Mouse (Mus musculus) kidney, adult 18-20 months (tissue): ENCODE data around the gene Cxcr1.

Source experiments
- DNase-seq: peaks from one replicate; pipeline ENCODE4 v3.0.0; 2021

Gene Cxcr1

GRCm38 (mm10) chr1:74194445-74194844 is at the start of gene Cxcr1:
TSS of gene Cxcr1 (minus strand) at chr1:74194631.
- DNase-seq = no peak

GRCm38 (mm10) chr1:74240832-74241231 is 46.4 kb upstream of the Cxcr1 start:
- DNase-seq = no peak

- no peak for DNase-seq
Observed at GRCm38 (mm10) chr1:74240311-74240710, 45.9 kb upstream of the Cxcr1 start.

GRCm38 (mm10) chr1:74239618-74240017 is 45.2 kb upstream of the Cxcr1 start:
- DNase-seq = no peak

GRCm38 (mm10) chr1:74239162-74239561 is 44.7 kb upstream of the Cxcr1 start:
- DNase-seq = no peak

- no peak for DNase-seq
Observed at GRCm38 (mm10) chr1:74238136-74238535, 43.7 kb upstream of the Cxcr1 start.

GRCm38 (mm10) chr1:74237671-74238070 is 43.2 kb upstream of the Cxcr1 start:
- DNase-seq = no peak

- peak; percentile 59 for DNase-seq
Observed at GRCm38 (mm10) chr1:74236590-74237317, 42.3 kb upstream of the Cxcr1 start.

GRCm38 (mm10) chr1:74235938-74236589 is 41.6 kb upstream of the Cxcr1 start, which contains the start of gene Arpc2:
TSS of gene Arpc2 (plus strand) at chr1:74236084.
- DNase-seq = peak; percentile 98

- DNase-seq = no peak
Observed at GRCm38 (mm10) chr1:74230992-74231391, 36.6 kb upstream of the Cxcr1 start.

GRCm38 (mm10) chr1:74229942-74230341 is 35.5 kb upstream of the Cxcr1 start:
- DNase-seq = no peak

GRCm38 (mm10) chr1:74227317-74227716 is 32.9 kb upstream of the Cxcr1 start:
- peak; percentile 60 for DNase-seq

GRCm38 (mm10) chr1:74219922-74220321 is 25.5 kb upstream of the Cxcr1 start:
- no peak for DNase-seq

GRCm38 (mm10) chr1:74208941-74209340 is 14.5 kb upstream of the Cxcr1 start:
- no peak for DNase-seq

GRCm38 (mm10) chr1:74207906-74208305 is 13.5 kb upstream of the Cxcr1 start:
- no peak for DNase-seq

GRCm38 (mm10) chr1:74206642-74207041 is 12.2 kb upstream of the Cxcr1 start:
- DNase-seq = no peak

- DNase-seq = peak; percentile 42
Observed at GRCm38 (mm10) chr1:74205881-74206280, 11.4 kb upstream of the Cxcr1 start.

- no peak for DNase-seq
Observed at GRCm38 (mm10) chr1:74203457-74203856, 9.0 kb upstream of the Cxcr1 start.

GRCm38 (mm10) chr1:74201048-74201844 is 6.8 kb upstream of the Cxcr1 start:
- DNase-seq = no peak

- DNase-seq = no peak
Observed at GRCm38 (mm10) chr1:74199046-74199445, 4.6 kb upstream of the Cxcr1 start.

- DNase-seq = no peak
Observed at GRCm38 (mm10) chr1:74197726-74198470, 3.5 kb upstream of the Cxcr1 start.

GRCm38 (mm10) chr1:74196621-74197419 is 2.4 kb upstream of the Cxcr1 start:
- DNase-seq = peak; percentile 63
